Mouse (Mus musculus): ENCODE results near the gene Selenon.
A peak's percentile ranks its signal among the peaks of the same experiment; 100 is the strongest.

Selenon gene

DNA sequence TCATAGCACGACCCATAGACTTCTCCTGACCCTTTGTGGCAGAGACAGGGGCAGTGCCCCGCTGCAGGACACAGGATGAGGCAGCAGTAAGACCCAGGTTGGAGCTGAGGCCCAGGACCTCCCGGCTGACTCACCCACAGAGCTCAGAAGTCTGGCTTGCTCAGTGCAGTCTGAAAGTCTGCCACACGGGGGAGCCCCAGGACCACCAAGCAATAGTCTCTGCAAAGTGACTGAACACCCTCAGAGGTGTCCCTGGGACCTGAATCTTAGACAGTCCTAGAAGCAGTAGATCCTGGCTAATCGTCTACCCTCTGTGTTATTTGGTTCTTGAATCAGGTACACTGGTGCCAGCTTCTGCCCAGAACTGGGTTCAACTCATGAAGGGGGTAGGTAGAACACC lies 8.7 kb downstream of the Selenon start:
- DNase-seq (ENCODE audit: low spot score): peak; percentile 90

DNA sequence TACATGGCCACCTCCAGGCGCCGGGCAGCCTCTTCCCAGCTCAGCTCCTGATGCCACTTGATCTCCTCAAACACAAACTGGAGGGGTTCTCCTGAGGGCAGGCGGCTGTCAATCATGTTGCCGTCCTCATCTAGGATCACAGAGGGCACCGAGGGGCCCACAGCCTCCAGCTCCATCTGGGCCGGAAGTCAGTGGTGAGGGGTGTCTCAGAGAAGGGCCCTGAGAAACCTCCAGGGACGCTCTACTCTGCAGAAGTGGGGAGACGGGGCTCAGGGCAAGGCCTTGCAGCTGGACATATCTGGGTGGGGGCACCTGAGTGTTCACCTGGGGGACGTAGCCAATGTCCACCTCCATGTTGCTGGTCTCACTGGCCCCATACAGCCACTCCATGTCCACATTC lies 9.2 kb downstream of the Selenon start:
- DNase-seq (ENCODE audit: low spot score): no peak

- no peak for DNase-seq (ENCODE audit: low spot score)
Observed at GRCm38 (mm10) chr4:134538997-134539580, 12.9 kb downstream of the Selenon start.

- no peak for DNase-seq (ENCODE audit: low spot score)
Observed at GRCm38 (mm10) chr4:134535787-134536151, 16.2 kb downstream of the Selenon start.

DNA sequence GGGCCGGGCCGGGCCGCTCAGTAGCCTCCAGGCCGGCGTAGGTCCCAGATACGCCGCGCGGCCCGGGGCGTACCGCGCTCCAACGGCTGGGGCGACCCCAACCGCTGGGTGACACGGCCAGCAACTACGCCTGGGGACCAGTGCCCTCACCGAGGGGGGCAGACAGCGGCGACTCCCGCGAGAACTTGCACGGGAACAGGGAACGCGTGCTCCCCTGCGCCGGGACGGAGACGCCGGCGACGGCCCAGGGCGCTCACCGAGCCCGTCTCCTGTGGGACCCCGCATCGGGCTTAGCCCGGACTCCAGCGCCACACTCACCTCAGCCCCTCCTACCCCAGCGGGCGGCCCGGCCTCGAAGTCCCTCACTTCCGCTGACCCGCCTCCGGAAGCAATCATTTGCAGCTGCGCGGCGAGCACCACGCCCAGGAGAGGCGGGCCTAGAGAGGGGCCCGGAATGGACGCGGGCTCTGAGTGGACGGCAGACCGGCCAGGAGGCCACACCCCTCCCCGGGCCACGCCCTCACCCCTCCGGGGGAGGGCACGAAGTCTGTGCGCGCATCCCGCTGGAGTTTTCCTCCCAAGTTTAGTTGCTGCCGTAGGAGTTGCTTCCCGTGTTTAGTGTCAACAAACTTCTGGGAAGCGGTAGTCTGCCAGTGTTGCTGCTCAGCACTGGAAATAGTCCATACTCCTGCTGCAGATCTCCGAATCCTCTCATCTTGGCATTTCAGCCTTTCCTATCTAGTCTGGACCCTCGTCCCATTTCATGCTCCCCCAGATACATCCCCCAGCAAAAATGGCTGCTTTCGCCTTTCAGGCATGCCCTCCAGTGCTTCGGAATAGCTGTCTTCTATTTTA lies 16.8 kb downstream of the Selenon start, which contains the start of gene Mtfr1l:
Gene Mtfr1l, minus strand, starts transcription at position 456 of the 855 bp plus-strand sequence.
- peak; percentile 95 for DNase-seq (ENCODE audit: low spot score)

GRCm38 (mm10) chr4:134534124-134534886 lies 17.7 kb downstream of the Selenon start:
- peak; percentile 79 for DNase-seq (ENCODE audit: low spot score)

- DNase-seq (ENCODE audit: low spot score): no peak
Observed at GRCm38 (mm10) chr4:134533421-134533820, 18.5 kb downstream of the Selenon start.

- DNase-seq (ENCODE audit: low spot score): no peak
Observed at GRCm38 (mm10) chr4:134532928-134533327, 19.0 kb downstream of the Selenon start.

GRCm38 (mm10) chr4:134526220-134526619 lies 25.7 kb downstream of the Selenon start:
- no peak for DNase-seq (ENCODE audit: low spot score)

GRCm38 (mm10) chr4:134525806-134526205 lies 26.2 kb downstream of the Selenon start:
- no peak for DNase-seq (ENCODE audit: low spot score)

DNA sequence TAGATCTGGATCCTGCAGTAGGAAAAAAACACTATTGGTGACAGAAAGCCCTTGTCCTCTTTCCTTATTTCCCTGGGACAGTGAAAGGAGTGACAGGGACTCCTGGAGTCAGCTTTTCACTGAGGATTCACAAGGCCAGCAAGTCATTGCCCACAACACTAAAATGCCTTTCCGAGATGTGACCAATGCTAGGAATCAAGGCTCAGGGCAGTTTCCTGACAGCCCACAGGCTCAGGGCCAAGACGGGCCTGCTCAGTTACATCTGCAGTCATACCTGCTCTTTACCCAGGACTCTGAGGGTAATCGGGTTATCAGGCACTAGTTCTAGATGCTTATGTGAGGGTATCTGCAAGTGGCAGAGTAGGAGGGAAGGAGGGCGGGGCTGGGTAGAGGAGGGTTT lies 28.5 kb downstream of the Selenon start:
- DNase-seq (ENCODE audit: low spot score): no peak

DNA sequence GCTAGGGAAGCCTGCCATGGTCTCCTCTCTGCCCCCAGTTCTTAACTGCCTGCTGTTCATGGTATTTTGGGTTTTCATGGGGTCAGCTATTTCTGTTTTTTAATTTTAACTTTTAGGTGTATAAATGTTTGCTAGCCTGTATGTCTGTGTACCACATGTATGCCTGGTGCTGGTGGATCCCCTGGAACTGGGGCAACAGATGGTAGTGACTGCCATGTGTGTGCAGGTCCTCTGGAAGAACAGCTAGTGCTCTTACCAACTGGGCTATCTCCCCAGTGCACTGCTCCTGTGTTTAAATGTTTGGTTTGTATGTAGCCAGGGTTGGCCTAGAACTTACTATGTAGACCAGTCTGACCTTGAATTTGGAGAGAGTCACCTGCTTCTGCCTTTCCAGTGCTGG lies 32.7 kb downstream of the Selenon start:
- no peak for DNase-seq (ENCODE audit: low spot score)

GRCm38 (mm10) chr4:134518541-134518940 lies 33.4 kb downstream of the Selenon start:
- no peak for DNase-seq (ENCODE audit: low spot score)

GRCm38 (mm10) chr4:134517719-134518118 lies 34.2 kb downstream of the Selenon start:
- no peak for DNase-seq (ENCODE audit: low spot score)

- DNase-seq (ENCODE audit: low spot score): no peak
Observed at GRCm38 (mm10) chr4:134516981-134517380, 35.0 kb downstream of the Selenon start.

DNA sequence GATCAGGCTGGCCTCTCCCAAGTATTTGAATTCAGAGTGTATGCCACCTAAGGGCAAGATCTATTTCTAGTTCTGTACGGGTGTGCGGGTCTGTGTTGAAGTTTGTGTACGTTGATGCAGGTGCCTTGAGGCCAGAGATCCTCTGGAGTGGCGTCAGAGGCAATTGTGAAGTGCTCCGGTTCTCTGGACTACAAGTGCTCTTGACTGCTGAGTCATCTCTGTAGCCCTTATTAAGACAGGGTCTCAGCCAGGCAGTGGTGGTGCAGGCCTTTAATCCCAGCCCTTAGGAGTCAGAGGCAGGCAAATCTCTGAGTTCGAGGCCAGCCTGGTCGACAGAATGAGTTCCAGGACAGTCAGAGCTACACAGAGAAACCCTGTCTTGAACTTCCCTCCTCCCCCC lies 36.4 kb downstream of the Selenon start:
- no peak for DNase-seq (ENCODE audit: low spot score)

DNA sequence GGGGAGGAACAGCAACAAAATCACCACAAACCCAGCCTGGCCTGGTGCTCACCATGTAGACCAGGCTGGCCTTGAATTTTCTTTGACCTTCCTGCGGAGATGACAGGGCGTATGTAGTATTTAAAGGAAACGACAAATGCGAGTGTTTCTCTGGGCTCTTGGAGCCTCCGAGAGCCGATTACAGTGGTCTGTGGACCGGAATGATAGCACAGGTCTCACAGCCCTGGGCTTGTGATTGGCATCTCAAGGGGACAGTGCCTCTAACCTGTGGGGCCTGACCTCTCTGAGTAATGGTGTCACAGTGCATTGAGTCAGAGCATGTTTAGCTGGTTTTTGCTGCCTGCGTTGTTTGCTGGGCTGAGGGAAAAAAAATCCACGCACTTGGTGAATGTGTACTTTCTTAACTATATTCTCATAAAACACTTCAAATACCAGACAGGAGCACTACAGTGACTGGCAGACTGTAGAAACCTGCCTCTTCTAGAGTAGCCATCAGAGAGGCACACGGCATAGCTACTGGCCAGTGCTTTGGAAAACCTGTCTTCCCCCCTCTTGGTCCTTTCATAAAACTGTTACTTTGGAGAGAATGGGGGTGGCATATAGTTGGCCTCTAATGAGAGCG lies 37.5 kb downstream of the Selenon start:
- no peak for DNase-seq (ENCODE audit: low spot score)

- DNase-seq (ENCODE audit: low spot score): no peak
Observed at GRCm38 (mm10) chr4:134512798-134513197, 39.2 kb downstream of the Selenon start.

GRCm38 (mm10) chr4:134511730-134512129 lies 40.2 kb downstream of the Selenon start:
- DNase-seq (ENCODE audit: low spot score): no peak

DNA sequence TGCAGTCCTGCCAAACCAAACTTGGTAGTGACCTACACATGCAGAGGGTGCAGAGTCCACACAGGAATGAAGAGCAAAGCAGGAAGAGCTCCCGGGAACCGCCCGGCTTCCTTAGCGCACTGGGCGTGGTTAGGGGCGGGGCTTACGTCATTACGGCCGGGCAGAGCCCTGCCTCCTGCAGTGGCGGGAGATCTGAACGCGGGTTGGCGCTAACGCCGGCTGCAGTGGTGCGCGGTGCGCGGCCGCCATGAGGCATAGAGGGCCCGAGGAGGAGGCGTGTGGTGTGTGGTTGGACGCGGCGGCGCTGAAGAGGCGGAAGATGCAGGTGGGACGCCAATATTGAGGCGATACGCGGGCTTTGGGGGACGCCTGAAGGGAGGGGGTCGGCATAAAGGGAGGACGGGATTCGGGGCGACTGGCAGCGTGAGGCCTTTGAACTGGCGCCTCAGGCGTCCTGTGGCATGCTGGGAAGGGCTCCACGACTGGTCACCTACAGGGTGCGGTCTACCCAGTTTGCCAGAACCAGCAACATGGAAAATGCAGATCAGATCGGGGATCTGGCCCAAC lies 41.0 kb downstream of the Selenon start, which contains the start of gene Aunip:
Gene Aunip, plus strand, starts transcription at position 155 of the 567 bp plus-strand sequence.
- peak; percentile 66 for DNase-seq (ENCODE audit: low spot score)

DNA sequence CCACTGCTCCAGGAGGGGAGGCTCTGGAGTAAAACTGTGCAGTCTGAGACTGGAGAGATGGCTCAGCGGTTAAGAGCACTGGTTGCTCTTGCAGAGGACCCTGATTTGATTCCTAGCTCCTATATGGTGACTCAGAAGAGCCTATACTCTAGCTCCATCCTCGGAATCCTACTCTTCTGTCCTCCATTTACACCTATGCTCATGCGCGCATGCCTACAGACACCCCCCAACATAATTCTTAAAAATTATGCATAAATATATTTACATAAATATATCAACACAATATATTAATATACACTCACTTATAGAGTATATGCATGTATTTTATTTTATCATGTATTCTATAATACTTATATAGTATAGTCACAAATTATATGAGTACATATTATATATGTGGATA lies 41.6 kb downstream of the Selenon start:
- DNase-seq (ENCODE audit: low spot score): no peak

DNA sequence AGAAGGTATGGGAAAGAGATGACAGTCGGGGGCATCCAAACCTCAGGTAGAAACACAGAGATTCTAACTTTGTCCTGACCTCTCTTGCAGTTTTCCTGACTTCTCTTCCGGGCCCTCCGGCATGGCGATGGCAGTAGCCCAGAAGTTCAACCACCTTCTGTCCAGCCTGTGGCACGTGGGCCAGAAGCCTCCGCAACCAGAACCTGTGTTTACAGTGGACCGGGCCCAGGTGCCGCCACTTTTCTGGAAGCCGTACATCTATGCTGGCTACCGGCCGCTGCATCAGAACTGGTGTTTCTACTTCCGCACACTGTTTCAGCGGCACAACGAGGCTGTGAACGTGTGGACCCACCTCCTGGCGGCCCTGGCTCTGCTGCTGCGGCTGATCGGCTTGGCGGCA lies 45.3 kb downstream of the Selenon start:
- DNase-seq (ENCODE audit: low spot score): no peak
